In the genomic region with DNA sequence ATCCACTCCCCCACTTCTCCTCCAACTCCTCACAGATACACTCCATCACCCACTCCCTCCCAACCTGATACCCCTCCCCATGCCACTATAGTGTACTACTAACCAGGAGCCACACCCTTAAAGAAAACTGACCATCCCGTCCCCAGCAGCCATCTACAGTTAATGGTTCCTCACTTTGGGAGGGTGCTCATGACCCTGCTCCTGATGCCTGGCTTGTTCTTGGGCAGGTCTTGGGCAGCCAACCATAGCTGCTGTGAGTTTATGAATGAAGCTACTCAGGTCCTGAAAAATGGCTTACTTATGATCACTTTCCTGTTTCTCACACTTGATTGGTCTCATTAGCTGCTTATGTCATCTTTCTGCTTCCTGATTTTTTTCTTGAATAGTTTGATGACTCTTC, we compare ENCODE assay signal across 22 mouse cellular contexts.
"Had no signal": no experiment of that assay in that cellular context is flagged by ENCODE, and none has a peak within 500 bp of the region (broad histone marks: within the 10 kb centered on the region; RNA-seq: fewer than 3 reads in every experiment).

No protein-coding gene starts in this region.

- H3K36me3 ChIP-seq: heart, embryonic 10.5 days; heart, embryonic 12.5 days; hindbrain, embryonic 13.5 days; hindbrain, embryonic 15.5 days; kidney, embryonic 15.5 days; limb, embryonic 10.5 days; limb, embryonic 12.5 days had no signal

- H3K4me3 ChIP-seq: heart, embryonic 10.5 days; heart, embryonic 12.5 days; hindbrain, embryonic 13.5 days; hindbrain, embryonic 15.5 days; kidney, embryonic 15.5 days; left cerebral cortex, adult 2 months; limb, embryonic 10.5 days; limb, embryonic 12.5 days had no signal

- H3K9ac ChIP-seq: heart, embryonic 12.5 days; hindbrain, embryonic 13.5 days; hindbrain, embryonic 15.5 days; kidney, embryonic 15.5 days; limb, embryonic 12.5 days had no signal

- H3K9me3 ChIP-seq: heart, embryonic 10.5 days; heart, embryonic 12.5 days; hindbrain, embryonic 13.5 days; hindbrain, embryonic 15.5 days; kidney, embryonic 15.5 days; limb, embryonic 10.5 days; limb, embryonic 12.5 days had no signal

- H3K27me3 ChIP-seq: heart, embryonic 12.5 days; hindbrain, embryonic 13.5 days; hindbrain, embryonic 15.5 days; kidney, embryonic 15.5 days; limb, embryonic 12.5 days had no signal

- DNase-seq: gastrocnemius, postnatal 14 days; gastrocnemius, postnatal 36 days; heart, adult 18-20 months; heart, postnatal 10 days; kidney, adult 11 months; kidney, adult 2 months; kidney, adult 9 months; kidney, postnatal 14 days; kidney, postnatal 36 days; liver had no signal

- H3K4me2 ChIP-seq: heart, embryonic 12.5 days; hindbrain, embryonic 13.5 days; hindbrain, embryonic 15.5 days; kidney, embryonic 15.5 days; limb, embryonic 12.5 days; liver, embryonic 11.5 days had no signal

- H3K4me1 ChIP-seq: heart, embryonic 10.5 days; heart, embryonic 12.5 days; hindbrain, embryonic 13.5 days; hindbrain, embryonic 15.5 days; kidney, embryonic 15.5 days; limb, embryonic 10.5 days; limb, embryonic 12.5 days had no signal

- H3K27ac ChIP-seq: heart, embryonic 10.5 days; hindbrain, embryonic 13.5 days; hindbrain, embryonic 15.5 days; hindbrain, postnatal 0 days; kidney, embryonic 15.5 days; kidney, postnatal 0 days; left cerebral cortex, adult 2 months; limb, embryonic 10.5 days; limb, embryonic 12.5 days had no signal

- ATAC-seq: hindbrain, postnatal 0 days; intestine, embryonic 16.5 days had no signal
